Mouse (Mus musculus): ENCODE data around the gene Trip12.

DNA sequence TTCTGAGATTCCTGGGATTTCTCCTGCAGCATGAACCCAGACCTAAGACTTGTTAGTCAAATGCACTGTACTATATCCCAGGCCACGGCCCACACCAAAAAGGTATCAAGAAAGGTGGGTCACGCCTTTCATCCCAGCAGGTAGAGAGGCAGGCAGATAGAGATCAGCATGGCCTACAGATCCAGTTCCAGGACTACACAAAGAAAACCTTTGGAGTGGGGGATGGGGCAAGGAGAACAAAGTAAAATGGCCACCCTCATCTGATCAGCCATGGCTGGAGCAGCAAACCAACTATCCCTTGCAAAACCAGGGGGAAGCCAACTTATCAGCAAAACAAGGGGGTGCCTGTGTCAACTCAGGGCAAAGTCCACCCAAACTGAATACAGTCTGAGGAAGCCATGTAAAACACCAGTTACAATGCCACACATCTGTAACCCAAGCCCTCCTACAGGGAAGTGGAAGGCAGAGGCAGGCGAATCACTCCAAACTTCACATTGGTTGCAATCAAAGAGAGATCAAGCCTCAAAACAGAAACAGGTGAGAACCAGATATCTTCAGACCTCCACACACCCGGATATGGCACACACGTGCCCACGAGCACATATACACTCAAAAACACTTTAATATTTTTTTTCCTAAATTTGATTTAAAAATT is 8.6 kb upstream of the Trip12 start:
- TF ChIP-seq CTCF (IDR thresholded peaks at IDR 0.05; ENCODE audit: control insufficient read depth, insufficient read depth, insufficient read length) (no peak), MAX (IDR thresholded peaks at IDR 0.05) (no peak), USF1 (IDR thresholded peaks at IDR 0.05; ENCODE audit: low read depth) (no peak), CEBPB (IDR thresholded peaks at IDR 0.05; ENCODE audit: low read depth) (no peak), MYOG (IDR thresholded peaks at IDR 0.05; ENCODE audit: control insufficient read depth, extremely low read depth, insufficient read length) (no peak), MYOD1 (IDR thresholded peaks at IDR 0.05; ENCODE audit: control insufficient read depth, insufficient read length, low read depth) (no peak), FOSL1 (IDR thresholded peaks at IDR 0.05; ENCODE audit: insufficient read depth, low read length, poor library complexity, severe bottlenecking) (no peak)
